Mouse (Mus musculus) midbrain, embryonic 10.5 days (tissue): ENCODE results near the gene Rasa4. TPM values are rescaled to one million over a fixed set of nuclear protein-coding genes. Genes with fewer than 3 reads are reported as not detected.
A peak's percentile ranks its signal among the peaks of the same experiment; 100 is the strongest.
"Not testable (repeated sequence)": the region's sequence is repeated elsewhere in the genome, so short reads cannot be mapped to it uniquely, and the experiment has no call there.

Experiments used
- DNase-seq: peaks from one replicate; pipeline ENCODE4 v3.0.0-alpha.2; 2017; ENCODE audit warnings: low spot score
- H3K27ac ChIP-seq: fragments of 300-500 bp; sonication (generic); replicated peaks from 2 replicates; pipeline ENCODE4 v1.5.1; 2016; ENCODE audit warnings: mild to moderate bottlenecking
- H3K27me3 ChIP-seq: fragments of 300-500 bp; sonication (generic); 2 replicates; pipeline ENCODE4 v1.6.1; 2016; ENCODE audit warnings: low read depth, mild to moderate bottlenecking; ENCODE audit not compliant: poor library complexity, severe bottlenecking
- H3K36me3 ChIP-seq: fragments of 300-500 bp; sonication (generic); 2 replicates; pipeline ENCODE4 v1.6.1; 2016; ENCODE audit warnings: mild to moderate bottlenecking, moderate library complexity
- H3K4me1 ChIP-seq: fragments of 300-500 bp; sonication (generic); 2 replicates; pipeline ENCODE4 v1.6.1; 2016
- H3K4me3 ChIP-seq: fragments of 300-500 bp; sonication (generic); 2 replicates; pipeline ENCODE4 v1.5.1; 2016; ENCODE audit warnings: mild to moderate bottlenecking, moderate library complexity
- H3K9me3 ChIP-seq: fragments of 300-500 bp; sonication (generic); replicated peaks from 2 replicates; pipeline ENCODE4 v1.6.1; 2016; ENCODE audit warnings: mild to moderate bottlenecking
- WGBS: fragments of 180-500 bp; shearing (Covaris S2); methylation state at CpG from one replicate; pipeline ENCODE4 v1.1.7; 2016; 5-methylcytosine and 5-hydroxymethylcytosine counted together
- polyA plus RNA-seq: library from polyadenylated mRNA; unstranded; fragments of >200 nt; fragmentation: Nextera tagmentation; extraction: Ambion mirVana; gene quantifications from 2 replicates; pipeline ENCODE4 v1.2.1, GENCODE M21; 2016

The Rasa4 gene
- polyA plus RNA-seq: 3.6 and 6.3 TPM in 2 replicates

- H3K27ac ChIP-seq: peak within 1 kb of the TSS; percentile 65
- peak; percentile 91 for DNase-seq
- peaks cover 46% of the 10 kb centered on the region for H3K27me3 ChIP-seq
- no peaks in the 10 kb centered on the region for H3K9me3 ChIP-seq
- H3K4me1 ChIP-seq: peaks cover 33% of the 10 kb centered on the region
- under 1% methylated on average over 28 of the region's 28 CpGs for WGBS
- H3K36me3 ChIP-seq: no peaks in the 10 kb centered on the region
- H3K4me3 ChIP-seq: peak within 1 kb of the TSS; percentile 63
These were observed at the start of gene Rasa4 for GRCm38 (mm10) chr5:136083669-136084107. Rasa4 (plus strand) TSS chr5:136083916.

- Histone ChIP-seq H3K4me3 (no peak overlapping the region), H3K9me3 (no peaks in the 10 kb centered on the region), H3K27me3 (no peaks in the 10 kb centered on the region), H3K27ac (no peak overlapping the region), H3K36me3 (peaks cover 31% of the 10 kb centered on the region), H3K4me1 (peaks cover 2% of the 10 kb centered on the region; the same call in 1 of the 2 replicates)
- 84% methylated on average over 4 of the region's 4 CpGs for WGBS
- no peak for DNase-seq
These were observed 48.8 kb upstream of the Rasa4 start for GRCm38 (mm10) chr5:136034868-136035267.

- Histone ChIP-seq H3K27ac (no peak overlapping the region), H3K27me3 (no peaks in the 10 kb centered on the region), H3K36me3 (peaks cover 27% of the 10 kb centered on the region), H3K9me3 (no peaks in the 10 kb centered on the region), H3K4me1 (peaks cover 5% of the 10 kb centered on the region), H3K4me3 (no peak overlapping the region)
- no peak for DNase-seq
- 83% methylated on average over 1 of the region's 1 CpGs for WGBS
These were observed 48.4 kb upstream of the Rasa4 start for GRCm38 (mm10) chr5:136035285-136035684.

GRCm38 (mm10) chr5:136036667-136037066 is 47.0 kb upstream of the Rasa4 start:
- DNase-seq: no peak
- Histone ChIP-seq H3K4me1 (peaks cover 5% of the 10 kb centered on the region), H3K4me3 (no peak overlapping the region), H3K27ac (no peak overlapping the region), H3K27me3 (no peaks in the 10 kb centered on the region), H3K9me3 (no peaks in the 10 kb centered on the region), H3K36me3 (peaks cover 13% of the 10 kb centered on the region)
- 100% methylated on average over 1 of the region's 1 CpGs for WGBS

- WGBS: 80% methylated on average over 17 of the region's 17 CpGs
- DNase-seq: no peak
- no peaks in the 10 kb centered on the region for H3K36me3 ChIP-seq
- H3K27me3 ChIP-seq: no peaks in the 10 kb centered on the region
- peaks cover 5% of the 10 kb centered on the region for H3K4me1 ChIP-seq
- no peak within 1 kb of the TSS for H3K4me3 ChIP-seq
- no peaks in the 10 kb centered on the region for H3K9me3 ChIP-seq
- H3K27ac ChIP-seq: no peak within 1 kb of the TSS
These were observed 45.2 kb upstream of the Rasa4 start, which contains the start of gene Upk3b for GRCm38 (mm10) chr5:136038258-136039214. Upk3b (plus strand) TSS chr5:136038496.

- peaks cover 5% of the 10 kb centered on the region for H3K4me1 ChIP-seq
- H3K27ac ChIP-seq: no peak overlapping the region
- H3K36me3 ChIP-seq: no peaks in the 10 kb centered on the region
- no peak overlapping the region for H3K4me3 ChIP-seq
- H3K9me3 ChIP-seq: no peaks in the 10 kb centered on the region
- DNase-seq: no peak
- no peaks in the 10 kb centered on the region for H3K27me3 ChIP-seq
- WGBS: 45% methylated on average over 5 of the region's 5 CpGs
These were observed 43.5 kb upstream of the Rasa4 start for GRCm38 (mm10) chr5:136040210-136040609.

- Histone ChIP-seq H3K27ac (no peak overlapping the region), H3K4me3 (no peak overlapping the region), H3K36me3 (no peaks in the 10 kb centered on the region), H3K9me3 (no peaks in the 10 kb centered on the region), H3K27me3 (no peaks in the 10 kb centered on the region), H3K4me1 (peaks cover 8% of the 10 kb centered on the region)
- DNase-seq: no peak
- WGBS: 43% methylated on average over 2 of the region's 2 CpGs
These were observed 42.5 kb upstream of the Rasa4 start for GRCm38 (mm10) chr5:136041260-136041659.

- no peaks in the 10 kb centered on the region for H3K36me3 ChIP-seq
- 94% methylated on average over 8 of the region's 8 CpGs for WGBS
- no peaks in the 10 kb centered on the region for H3K9me3 ChIP-seq
- no peak overlapping the region for H3K27ac ChIP-seq
- peaks cover 8% of the 10 kb centered on the region for H3K4me1 ChIP-seq
- no peak for DNase-seq
- no peaks in the 10 kb centered on the region for H3K27me3 ChIP-seq
- no peak overlapping the region for H3K4me3 ChIP-seq
These were observed 42.0 kb upstream of the Rasa4 start for GRCm38 (mm10) chr5:136041666-136042065.

GRCm38 (mm10) chr5:136044865-136045264 is 38.9 kb upstream of the Rasa4 start:
- H3K4me1 ChIP-seq: peaks cover 6% of the 10 kb centered on the region
- H3K4me3 ChIP-seq: no peak overlapping the region
- H3K27me3 ChIP-seq: no peaks in the 10 kb centered on the region
- DNase-seq: no peak
- no peaks in the 10 kb centered on the region for H3K9me3 ChIP-seq
- no peaks in the 10 kb centered on the region for H3K36me3 ChIP-seq
- no peak overlapping the region for H3K27ac ChIP-seq
- 72% methylated on average over 13 of the region's 13 CpGs for WGBS

GRCm38 (mm10) chr5:136045408-136045807 is 38.3 kb upstream of the Rasa4 start:
- no peak overlapping the region for H3K27ac ChIP-seq
- peaks cover 3% of the 10 kb centered on the region for H3K4me1 ChIP-seq
- 45% methylated on average over 9 of the region's 9 CpGs for WGBS
- H3K4me3 ChIP-seq: no peak overlapping the region
- no peaks in the 10 kb centered on the region for H3K36me3 ChIP-seq
- no peaks in the 10 kb centered on the region for H3K9me3 ChIP-seq
- peak; percentile 31 for DNase-seq
- H3K27me3 ChIP-seq: no peaks in the 10 kb centered on the region

GRCm38 (mm10) chr5:136045987-136046386 is 37.7 kb upstream of the Rasa4 start:
- H3K27ac ChIP-seq: peak overlapping the region; percentile 63; the same call in 1 of the 2 replicates
- 6% methylated on average over 10 of the region's 10 CpGs for WGBS
- DNase-seq: peak; percentile 88

GRCm38 (mm10) chr5:136048541-136048940 is 35.2 kb upstream of the Rasa4 start:
- H3K4me3 ChIP-seq, DNase-seq, H3K9me3 ChIP-seq, H3K27me3 ChIP-seq, H3K27ac ChIP-seq, H3K36me3 ChIP-seq: not testable (repeated sequence)
- peaks cover 19% of the 10 kb centered on the region for H3K4me1 ChIP-seq

More at GRCm38 (mm10) chr5:136045987-136046386, 37.7 kb upstream of the Rasa4 start:
- Histone ChIP-seq H3K4me1 (peaks cover 5% of the 10 kb centered on the region), H3K4me3 (no peak overlapping the region), H3K27me3 (no peaks in the 10 kb centered on the region), H3K9me3 (no peaks in the 10 kb centered on the region), H3K36me3 (no peaks in the 10 kb centered on the region)

GRCm38 (mm10) chr5:136049926-136050325 is 33.8 kb upstream of the Rasa4 start:
- H3K36me3 ChIP-seq: no peaks in the 10 kb centered on the region
- H3K27ac ChIP-seq: no peak overlapping the region; the same call in 1 of the 2 replicates
- H3K4me3 ChIP-seq: no peak overlapping the region
- 84% methylated on average over 6 of the region's 6 CpGs for WGBS
- H3K4me1 ChIP-seq: peaks cover 19% of the 10 kb centered on the region
- H3K9me3 ChIP-seq: no peaks in the 10 kb centered on the region
- no peaks in the 10 kb centered on the region for H3K27me3 ChIP-seq
- no peak for DNase-seq
